ENCODE assay signal across 9 mouse cellular contexts in the genomic region with DNA sequence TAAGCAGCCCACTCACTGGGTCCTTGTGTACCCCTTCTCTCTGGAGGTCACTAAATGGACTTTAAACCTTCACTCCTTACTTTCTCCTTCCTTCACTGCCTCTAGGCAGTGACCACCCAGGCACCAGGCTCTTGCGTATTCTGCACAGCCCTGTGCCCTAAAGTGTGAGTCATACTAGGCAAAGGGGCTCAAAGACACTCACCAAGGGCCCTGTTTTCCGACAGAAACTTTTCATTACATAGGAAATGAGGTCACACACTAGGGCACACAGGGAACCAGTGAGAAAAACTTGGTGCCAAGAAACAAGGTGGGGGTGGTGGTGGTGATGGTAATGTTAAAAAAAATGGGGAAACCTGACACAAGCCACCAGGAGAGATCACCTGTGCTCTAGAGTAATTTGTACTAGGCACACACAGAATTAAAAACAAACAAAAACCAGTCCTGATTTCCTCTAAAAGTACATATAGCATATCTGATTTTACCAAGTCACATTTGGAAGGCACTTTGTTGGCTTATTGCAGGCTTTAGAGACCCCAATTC. TPM values are rescaled to one million over a fixed set of nuclear protein-coding genes. Genes with fewer than 3 reads are reported as not detected.
DNase-seq lines count a peak whose midpoint lies in the region; ATAC-seq and TF ChIP-seq lines count a peak whose summit lies in the region.
"Had no signal": no experiment of that assay in that cellular context is flagged by ENCODE, and none has a peak within 500 bp of the region (broad histone marks: within the 10 kb centered on the region; RNA-seq: fewer than 3 reads in every experiment).

No protein-coding gene starts in this region.

- DNase-seq in heart, adult 18-20 months: no peak
- no peak for DNase-seq in liver, embryonic 11.5 days (ENCODE audit: low spot score)
- DNase-seq in urinary bladder, postnatal 14 days (ENCODE audit: low spot score): no peak
- DNase-seq in cerebellum, adult 18-20 months: no peak
- no peak for DNase-seq in urinary bladder, postnatal 25 days (ENCODE audit: low spot score)

- peaks cover 2% of the 10 kb centered on the region for H3K79me3 ChIP-seq in C2C12 (ENCODE audit: low read depth)

- 0 out of 4 replicates have a peak overlapping the region, but pooled peaks of 1 of the 2 experiments have one; percentile 37 for H3K27ac ChIP-seq in heart, embryonic 14.5 days (replicated peaks in 1 of 2; ENCODE audit: control insufficient read depth in 1 of 2, insufficient read depth in 1 of 2, low read depth in 2 of 2, low read length in 2 of 2)
- H3K27ac ChIP-seq in forebrain, embryonic 13.5 days: no peak overlapping the region
- peak overlapping the region; percentile 19; the same call in 1 of the 2 replicates for H3K27ac ChIP-seq in liver, embryonic 11.5 days (ENCODE audit: low read depth, low read length)

- H3K9me3 ChIP-seq in heart, embryonic 14.5 days (ENCODE audit: control insufficient read depth, low read length): no peaks in the 10 kb centered on the region
- no peaks in the 10 kb centered on the region for H3K9me3 ChIP-seq in forebrain, embryonic 13.5 days (replicated peaks)
- no peaks in the 10 kb centered on the region for H3K9me3 ChIP-seq in liver, embryonic 11.5 days (ENCODE audit: control insufficient read depth, low read length)
- H3K9me3 ChIP-seq: hindbrain, embryonic 15.5 days had no signal

- no peak overlapping the region for H3K4me3 ChIP-seq in heart, embryonic 14.5 days (ENCODE audit: control insufficient read depth in 1 of 2, insufficient read depth in 1 of 2, low read depth in 1 of 2, low read length in 2 of 2)
- H3K4me3 ChIP-seq in C2C12 (ENCODE audit: insufficient read depth, poor library complexity, severe bottlenecking): no peak overlapping the region
- no peak overlapping the region for H3K4me3 ChIP-seq in forebrain, embryonic 13.5 days
- H3K4me3 ChIP-seq in liver, embryonic 11.5 days (ENCODE audit: low read depth, low read length): no peak overlapping the region
- H3K4me3 ChIP-seq: hindbrain, embryonic 15.5 days had no signal

- H3K4me2 ChIP-seq in heart, embryonic 14.5 days (ENCODE audit: low read length): no peak overlapping the region
- H3K4me2 ChIP-seq in forebrain, embryonic 13.5 days: 0 out of 2 replicates have a peak overlapping the region, but pooled peaks have one; percentile 21
- no peak overlapping the region for H3K4me2 ChIP-seq in liver, embryonic 11.5 days
- H3K4me2 ChIP-seq: hindbrain, embryonic 15.5 days had no signal

- no peak overlapping the region for H3ac ChIP-seq in C2C12 (ENCODE audit: control insufficient read depth, insufficient read length, low read depth)

- no peaks in the 10 kb centered on the region for H3K36me3 ChIP-seq in heart, embryonic 14.5 days (ENCODE audit: control insufficient read depth, insufficient read depth, low read length)
- H3K36me3 ChIP-seq in C2C12 (ENCODE audit: control insufficient read depth, insufficient read depth): no peaks in the 10 kb centered on the region
- H3K36me3 ChIP-seq in forebrain, embryonic 13.5 days (ENCODE audit: poor library complexity, severe bottlenecking): no peaks in the 10 kb centered on the region
- no peaks in the 10 kb centered on the region for H3K36me3 ChIP-seq in liver, embryonic 11.5 days (ENCODE audit: control insufficient read depth, insufficient read depth, low read length)
- H3K36me3 ChIP-seq: hindbrain, embryonic 15.5 days had no signal

- 65% methylated on average over 2 of the region's 2 CpGs for WGBS in heart, embryonic 14.5 days
- WGBS in forebrain, embryonic 13.5 days: 48% methylated on average over 2 of the region's 2 CpGs
- WGBS in liver, embryonic 11.5 days: 59% methylated on average over 2 of the region's 2 CpGs

- peaks cover 23% of the 10 kb centered on the region for H3K79me2 ChIP-seq in C2C12 (ENCODE audit: control insufficient read depth, insufficient read depth)

- H3K4me1 ChIP-seq in heart, embryonic 14.5 days (ENCODE audit: control insufficient read depth in 2 of 2, insufficient read depth in 2 of 2, low read length in 2 of 2): peaks cover 2 to 32% of the 10 kb centered on the region in 2 experiments; a peak in 3 of 4 replicates
- H3K4me1 ChIP-seq in forebrain, embryonic 13.5 days: peaks cover 24% of the 10 kb centered on the region
- H3K4me1 ChIP-seq in liver, embryonic 11.5 days (replicated peaks; ENCODE audit: control insufficient read depth, insufficient read depth, low read length): peaks cover 15% of the 10 kb centered on the region

- no peaks in the 10 kb centered on the region for H3K27me3 ChIP-seq in heart, embryonic 14.5 days (ENCODE audit: control insufficient read depth, insufficient read depth, low read length)
- no peaks in the 10 kb centered on the region for H3K27me3 ChIP-seq in C2C12 (ENCODE audit: control insufficient read depth, insufficient read depth, insufficient read length)
- no peaks in the 10 kb centered on the region for H3K27me3 ChIP-seq in forebrain, embryonic 13.5 days
- no peaks in the 10 kb centered on the region for H3K27me3 ChIP-seq in liver, embryonic 11.5 days (replicated peaks; ENCODE audit: control insufficient read depth, insufficient read depth, low read length)
- H3K27me3 ChIP-seq: hindbrain, embryonic 15.5 days had no signal

- H3K9ac ChIP-seq in heart, embryonic 14.5 days (ENCODE audit: low read length): no peak overlapping the region
- H3K9ac ChIP-seq in forebrain, embryonic 13.5 days: no peak overlapping the region
- no peak overlapping the region for H3K9ac ChIP-seq in liver, embryonic 11.5 days (ENCODE audit: low read depth, low read length)
- H3K9ac ChIP-seq: hindbrain, embryonic 15.5 days had no signal

- TF ChIP-seq CTCF in C2C12 (IDR thresholded peaks at IDR 0.05; ENCODE audit: control insufficient read depth, insufficient read depth, insufficient read length): no peak

- ATAC-seq in heart, embryonic 14.5 days (ENCODE audit: insufficient number of reproducible peaks, insufficient read depth, low FRiP score, low read depth): 0 out of 2 replicates have a peak, but pooled peaks have one; percentile 35
- ATAC-seq in forebrain, embryonic 13.5 days: no peak
- no peak for ATAC-seq in liver, embryonic 11.5 days (replicated peaks; ENCODE audit: low FRiP score)

TF ChIP-seq in C2C12, 6 proteins besides CTCF, POLR2A, EP300 and RAD21:
- TF ChIP-seq MYOD1 (IDR thresholded peaks at IDR 0.05; ENCODE audit: control insufficient read depth, insufficient read length, low read depth): no peak
- peak; percentile 13 for TF ChIP-seq CEBPB (IDR thresholded peaks at IDR 0.05; ENCODE audit: low read depth)
TF ChIP-seq in C2C12: peak in this region for 1.

RNA-seq across cellular contexts. Expression of gene Kremen1, which starts 35.3 kb away (rescaled TPM):
- polyA plus RNA-seq in heart, embryonic 14.5 days (2014; fragmentation: Nextera tagmentation; extraction: Ambion mirVana): 20.9 and 24.8 TPM in 2 replicates
- total RNA-seq in heart, adult 18-20 months (2021): 10 to 100 TPM; 82.3 to 83.3 TPM
- 43.5 TPM for polyA plus RNA-seq in C2C12 (2012; fragmentation: generic; extraction: Trizol)
- polyA plus RNA-seq in forebrain, embryonic 13.5 days (2015; fragmentation: Nextera tagmentation; extraction: Ambion mirVana): 6.6 and 7.2 TPM in 2 replicates
- 4.6 and 5.2 TPM in 2 replicates for polyA plus RNA-seq in liver, embryonic 11.5 days (2014; fragmentation: Nextera tagmentation; extraction: Ambion mirVana)
